Mouse (Mus musculus) CH12.LX (cell line): Measurements from ENCODE around the gene Zfp708.

ENCODE experiments used
- BHLHE40 ChIP-seq: IDR thresholded peaks from 2 replicates; pipeline ENCODE4 v1.6.1; 2011; ENCODE audit warnings: mild to moderate bottlenecking, low read depth, low read length, improper control_type of control experiment
- CHD2 ChIP-seq: IDR thresholded peaks from 2 replicates; pipeline ENCODE4 v1.6.1; 2011; ENCODE audit warnings: low read length, improper control_type of control experiment
- CTCF ChIP-seq, 2 experiments: IDR thresholded peaks in 1 of 2; conservative IDR thresholded peaks in 1 of 2; 2 replicates each; pipeline ENCODE4 v1.5.1; 2011 to 2012; ENCODE audit warnings: low read depth in 2 of 2, low read length in 2 of 2, improper control_type of control experiment in 1 of 2, inconsistent platforms in 1 of 2, mild to moderate bottlenecking in 1 of 2, moderate library complexity in 1 of 2
- EP300 ChIP-seq: IDR thresholded peaks from 2 replicates; pipeline ENCODE4 v1.6.1; 2011; ENCODE audit warnings: low read length, improper control_type of control experiment
- ETS1 ChIP-seq: conservative IDR thresholded peaks from 2 replicates; pipeline ENCODE4 v1.6.1; 2012; ENCODE audit warnings: low read depth, mild to moderate bottlenecking, inconsistent platforms, low read length, improper control_type of control experiment, moderate library complexity
- MAZ ChIP-seq: IDR thresholded peaks from 2 replicates; pipeline ENCODE4 v1.6.1; 2012; ENCODE audit warnings: low read depth, mild to moderate bottlenecking, inconsistent platforms, low read length, improper control_type of control experiment, moderate library complexity
- POLR2A ChIP-seq: IDR thresholded peaks from 2 replicates; pipeline ENCODE4 v1.6.1; 2011; ENCODE audit warnings: low read depth, mild to moderate bottlenecking, improper control_type of control experiment, low read length
- TBP ChIP-seq: conservative IDR thresholded peaks from 2 replicates; pipeline ENCODE4 v1.6.1; 2011; ENCODE audit warnings: low read depth, low read length, improper control_type of control experiment
- TCF12 ChIP-seq: IDR thresholded peaks from 2 replicates; pipeline ENCODE4 v1.6.1; 2014; ENCODE audit warnings: low read depth, mild to moderate bottlenecking, inconsistent platforms, low read length, improper control_type of control experiment
- UBTF ChIP-seq: IDR thresholded peaks from 2 replicates; pipeline ENCODE4 v1.6.1; 2012; ENCODE audit warnings: low read depth, mild to moderate bottlenecking, inconsistent platforms, low read length, improper control_type of control experiment, moderate library complexity
- ZC3H11A ChIP-seq: IDR thresholded peaks from 2 replicates; pipeline ENCODE4 v1.6.1; 2012; ENCODE audit warnings: low read depth, mild to moderate bottlenecking, inconsistent platforms, low read length, improper control_type of control experiment

GRCm38 (mm10) chr13:67108194-67108820 lies 10.5 kb upstream of the Zfp708 start, which contains the start of gene Gm28557:
- TF ChIP-seq TBP (peak; percentile 25; the same call in 1 of the 2 replicates), MAZ (no peak), UBTF (0 out of 2 replicates have a peak, but pooled peaks have one; percentile 32), BHLHE40 (no peak), ETS1 (0 out of 2 replicates have a peak, but pooled peaks have one; percentile 44), CTCF (conservative IDR thresholded peaks at IDR 0.05 in 1 of 2, IDR thresholded peaks at IDR 0.05 in 1 of 2; ENCODE audit: low read depth in 2 of 2, low read length in 2 of 2) (peak; percentile 79 to 88), ZC3H11A (no peak), EP300 (no peak), TCF12 (no peak; the same call in 1 of the 2 replicates), CHD2 (no peak), POLR2A (peak; percentile 87)
